Mouse (Mus musculus) left cerebral cortex, postnatal 4 days (tissue): ENCODE measurements around the gene Tmem59. TPM values are rescaled to one million over a fixed set of nuclear protein-coding genes. Genes with fewer than 3 reads are reported as not detected.
A peak's percentile ranks its signal among the peaks of the same experiment; 100 is the strongest.

Experiments
- DNase-seq: peaks from one replicate; pipeline ENCODE4 v3.0.0-alpha.2; 2022
- intact Hi-C: fragments of 180-260 bp; cut with DNase I; formaldehyde crosslinking; loops from one replicate; pipeline ENCODE4 v1.15.1; 2025
- total RNA-seq, 2 experiments: library from RNA; stranded (reverse); gene quantifications; 2 replicates each; pipeline ENCODE4 v1.2.3; 2021

Tmem59 gene
- total RNA-seq, 2 experiments from 2014 or later: 115 to 118 TPM

DNA sequence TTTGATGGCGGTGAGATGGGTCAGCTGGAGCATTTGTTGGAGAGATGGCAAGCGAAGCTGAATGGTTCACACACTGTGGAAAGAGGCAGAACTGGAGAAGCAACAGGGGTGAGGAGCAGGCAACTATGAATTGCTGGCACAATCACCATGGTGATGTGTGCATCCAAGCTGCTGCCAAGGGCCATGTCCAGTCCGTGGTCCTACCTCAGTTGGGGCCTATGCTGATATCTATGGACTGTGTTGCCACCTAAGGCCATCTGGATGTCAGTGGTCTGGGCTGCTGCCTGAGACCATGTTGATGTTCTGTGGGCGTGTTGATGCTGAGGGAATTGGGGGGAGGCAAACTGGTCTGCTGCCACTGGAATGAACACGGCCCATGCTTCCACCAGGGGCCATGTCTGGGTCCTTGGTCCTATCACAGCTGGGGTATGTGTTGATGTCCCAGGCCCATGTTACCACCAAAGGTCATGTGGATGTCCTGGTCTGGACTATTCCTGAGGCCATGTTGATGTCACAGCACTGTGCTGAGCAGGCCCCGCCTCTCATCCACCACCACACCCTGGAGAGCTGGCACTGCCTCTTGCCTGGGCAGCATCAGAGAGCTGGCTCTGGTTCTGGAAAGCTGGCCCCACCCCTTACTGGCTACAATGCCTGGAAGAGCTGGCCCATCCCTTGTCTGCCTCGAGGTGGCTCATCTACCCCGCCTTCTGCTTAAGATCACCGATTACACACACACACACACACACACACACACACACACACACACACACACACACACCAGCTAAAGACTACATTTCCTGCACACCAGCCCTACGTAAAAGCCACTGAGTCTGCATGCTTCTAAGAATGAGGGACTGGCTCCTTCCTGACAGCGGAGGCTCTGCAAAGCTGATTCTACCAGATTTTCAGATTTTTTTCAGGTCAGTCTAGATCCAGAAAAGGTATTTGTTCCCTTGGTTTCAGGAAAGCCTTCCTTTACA lies 45.3 kb downstream of the Tmem59 start:
- intact Hi-C loops: no loop called here
- DNase-seq: peak; percentile 87

DNA sequence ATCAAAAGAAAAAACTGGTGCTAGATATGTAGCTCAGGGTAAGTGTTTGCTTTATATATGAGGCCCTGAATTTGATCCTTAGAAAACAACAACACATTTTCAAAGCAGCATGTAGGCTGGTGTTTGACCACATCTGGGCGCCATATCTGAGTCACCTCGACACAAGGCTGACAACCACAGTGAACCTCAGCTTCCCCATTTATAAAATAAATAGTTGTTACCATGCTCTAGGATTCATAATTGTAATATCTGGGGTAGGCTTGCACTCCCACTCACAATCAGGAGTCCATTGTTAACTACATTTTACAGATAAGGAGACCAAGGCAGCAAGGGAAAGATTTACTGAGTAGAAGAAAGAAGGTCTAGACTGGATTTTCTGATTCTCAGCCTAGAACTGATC lies 48.1 kb downstream of the Tmem59 start:
- intact Hi-C loops: no loop called here
- no peak for DNase-seq

DNA sequence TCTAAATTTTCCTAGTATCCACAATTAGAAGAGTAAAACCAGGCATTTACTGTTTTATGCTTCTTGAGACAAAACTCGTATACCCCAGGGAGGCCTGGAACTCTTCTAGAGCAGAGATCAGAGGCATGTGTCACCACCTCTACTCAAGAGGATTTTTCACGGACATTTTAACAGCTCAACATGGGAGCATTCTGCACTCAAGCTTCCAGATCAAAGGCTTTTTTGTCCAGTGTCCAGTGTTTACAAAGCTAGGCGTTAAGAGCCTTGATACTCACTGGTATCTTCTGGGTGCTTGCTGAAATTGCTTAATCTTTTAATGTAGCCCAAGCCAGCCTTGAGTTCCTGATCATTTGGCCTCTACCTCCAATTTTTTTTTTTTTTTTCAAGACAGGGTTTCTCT lies 54.0 kb downstream of the Tmem59 start:
- intact Hi-C loops: no loop called here
- DNase-seq: no peak

DNA sequence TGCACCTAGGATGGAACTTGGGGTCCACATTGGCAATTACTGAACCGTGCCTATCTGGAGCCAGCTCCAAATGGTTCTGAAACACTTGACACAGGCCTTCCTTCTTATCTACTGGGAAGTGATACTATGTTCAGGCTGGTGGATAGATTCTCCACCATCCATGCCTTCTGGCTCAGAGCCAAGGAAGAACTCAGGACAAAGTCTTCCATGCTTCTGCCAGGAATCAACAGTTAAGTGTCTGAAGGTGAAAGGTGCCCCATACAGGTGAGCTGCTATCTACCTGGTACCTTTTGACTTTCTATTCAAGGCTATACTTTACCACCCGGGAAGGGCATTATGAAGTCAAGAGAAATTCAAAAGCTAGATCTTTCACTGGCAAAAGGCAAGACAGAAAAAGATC lies 60.1 kb downstream of the Tmem59 start:
- intact Hi-C loops: no loop called here

DNA sequence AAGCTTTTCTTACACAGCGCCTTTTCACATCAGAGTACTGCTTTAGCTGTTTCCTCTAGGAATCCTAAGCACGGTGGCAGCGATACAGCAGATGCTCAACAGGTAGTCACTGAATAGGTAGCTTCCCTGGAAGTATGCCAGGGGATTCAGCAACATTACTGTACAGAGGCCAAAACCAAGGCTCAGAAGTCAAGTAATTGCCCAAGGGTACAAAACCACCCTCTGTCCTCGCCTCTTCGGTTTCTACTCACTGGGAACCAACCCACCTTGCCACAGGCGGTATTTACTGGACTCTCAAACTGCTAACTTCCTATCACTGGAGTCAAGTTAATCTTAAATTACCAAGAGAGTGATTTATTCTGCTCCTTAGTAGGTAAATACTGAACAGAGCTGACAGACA lies 62.0 kb downstream of the Tmem59 start:
- no peak for DNase-seq
- intact Hi-C loops: loop anchor here (5.0 kb wide), 1 partner anchor 33 kb away; the partner anchor contains the start of gene Ldlrad1

More for the DNA sequence above, 60.1 kb downstream of the Tmem59 start:
- no peak for DNase-seq

DNA sequence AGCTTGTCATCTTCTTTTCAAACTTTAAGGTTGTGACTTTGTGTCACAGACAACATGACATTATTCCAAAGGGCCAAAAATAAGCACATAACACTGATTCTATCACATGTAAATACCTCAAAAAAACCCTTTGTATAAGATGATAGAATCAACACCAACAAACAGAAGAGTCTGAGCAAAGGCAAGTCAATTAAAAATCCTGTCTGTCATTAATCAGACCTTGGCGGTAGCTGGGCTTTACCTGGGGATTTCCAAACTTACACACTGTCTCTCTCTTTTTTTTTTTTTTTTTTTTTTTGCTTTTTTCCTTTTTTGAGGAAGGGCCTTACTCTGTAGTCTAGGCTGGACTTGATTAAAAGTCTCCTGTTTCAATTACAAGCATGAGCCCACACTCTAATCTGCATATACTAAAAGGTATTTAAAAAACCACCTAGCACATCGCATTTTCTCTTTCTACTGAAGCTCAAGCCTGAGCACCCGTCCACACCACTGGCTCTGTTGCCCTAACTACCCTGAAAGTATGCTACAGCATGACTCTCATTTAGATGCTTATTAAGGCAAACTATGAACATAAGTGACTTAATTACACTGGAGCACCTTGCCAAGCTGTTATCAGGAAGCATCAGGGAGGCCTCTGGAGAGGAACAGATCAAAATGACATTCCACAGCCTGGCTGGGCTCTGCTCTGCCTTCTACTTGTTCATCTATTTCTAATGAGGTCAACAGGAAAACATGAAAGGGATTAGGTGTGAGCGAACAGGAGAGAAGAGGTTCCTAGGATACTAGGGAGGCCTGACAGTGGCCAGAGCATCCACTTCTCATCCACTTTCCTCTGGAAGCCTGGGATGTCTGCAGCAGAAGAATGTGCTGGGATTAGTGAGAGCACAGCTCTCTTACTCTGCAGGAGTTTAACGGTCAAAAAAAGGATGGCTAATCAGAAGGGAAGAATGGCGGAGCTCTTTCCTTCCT lies 65.5 kb downstream of the Tmem59 start:
- DNase-seq: no peak
- intact Hi-C loops: loop anchor here (5.0 kb wide), 1 partner anchor 36 kb away; the partner anchor contains the start of gene Ldlrad1

DNA sequence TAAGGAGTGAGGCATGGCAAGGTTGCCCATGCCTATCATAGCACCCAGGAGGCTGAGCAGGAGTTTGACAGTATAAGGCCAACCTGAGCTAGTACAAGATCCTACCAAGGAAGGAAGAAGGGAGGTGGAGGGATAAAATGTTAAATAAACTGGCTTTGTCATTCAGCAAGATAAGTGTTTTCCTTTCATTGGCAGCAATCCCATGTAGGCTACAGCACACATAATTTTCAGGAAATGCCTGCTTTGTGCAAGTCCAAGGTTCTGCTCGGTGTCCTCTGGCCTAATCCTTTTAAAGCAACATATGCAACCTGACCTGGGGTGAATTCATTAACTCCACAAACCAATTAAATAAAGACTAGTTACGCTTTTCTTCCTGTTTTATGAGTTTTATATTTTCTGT lies 67.2 kb downstream of the Tmem59 start:
- intact Hi-C loops: no loop called here
- DNase-seq: no peak

DNA sequence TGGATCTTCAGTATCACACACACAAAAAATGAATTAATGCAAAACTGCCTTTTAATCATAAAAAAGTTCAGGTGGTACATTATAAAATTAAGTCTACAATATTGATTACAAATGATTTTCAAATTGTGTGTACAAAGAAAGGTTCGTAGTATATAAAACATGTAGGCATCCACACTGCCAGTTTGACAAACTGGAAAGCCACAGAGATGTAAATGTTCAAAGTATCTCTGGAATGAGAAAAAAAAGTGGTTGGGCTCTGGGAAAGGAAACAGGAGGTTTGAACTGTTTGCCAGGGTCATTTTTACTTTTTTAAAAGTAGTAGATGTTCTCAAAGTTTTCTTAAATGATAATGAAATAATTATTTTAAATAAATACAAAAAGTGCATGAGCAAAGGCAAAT lies 67.8 kb downstream of the Tmem59 start:
- DNase-seq: no peak
- intact Hi-C loops: no loop called here

DNA sequence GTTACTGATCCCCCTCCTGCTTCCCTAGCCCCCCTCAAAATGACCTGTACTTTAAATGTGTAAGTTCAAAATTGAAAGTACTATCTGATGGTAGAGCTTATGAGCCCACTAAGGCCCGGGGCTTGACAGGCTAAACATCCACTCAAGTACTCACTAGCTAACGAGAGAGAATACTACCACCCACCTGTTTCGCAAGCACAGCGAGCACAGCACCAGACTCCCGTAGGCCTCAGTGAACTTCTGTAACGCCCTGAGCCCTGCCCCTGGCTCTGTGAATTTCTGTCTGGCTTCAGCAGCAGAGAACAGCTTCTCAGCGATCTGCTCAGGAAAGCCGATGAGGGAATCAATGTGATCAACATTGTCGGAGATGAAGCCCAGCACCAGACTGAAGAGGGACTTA lies 68.9 kb downstream of the Tmem59 start:
- no peak for DNase-seq
- intact Hi-C loops: no loop called here

DNA sequence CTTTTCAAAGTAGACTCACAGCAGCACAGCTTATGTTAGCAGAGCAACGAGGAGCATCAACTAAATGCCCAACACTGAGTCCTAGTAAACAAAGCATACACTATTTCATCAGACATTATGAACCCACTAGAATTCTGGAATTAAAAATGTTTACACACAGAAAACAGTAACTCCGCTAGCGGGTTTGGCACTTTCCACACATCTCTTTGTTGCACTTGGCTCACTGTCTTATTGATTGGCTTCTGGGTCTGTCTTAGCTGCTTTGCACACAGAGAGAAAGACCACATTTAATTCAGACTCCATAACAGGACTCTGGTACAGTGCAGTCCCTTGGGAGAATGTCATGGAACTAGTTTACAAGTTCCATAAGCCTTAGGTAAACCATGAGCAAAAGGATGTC lies 69.9 kb downstream of the Tmem59 start:
- no peak for DNase-seq
- intact Hi-C loops: no loop called here

DNA sequence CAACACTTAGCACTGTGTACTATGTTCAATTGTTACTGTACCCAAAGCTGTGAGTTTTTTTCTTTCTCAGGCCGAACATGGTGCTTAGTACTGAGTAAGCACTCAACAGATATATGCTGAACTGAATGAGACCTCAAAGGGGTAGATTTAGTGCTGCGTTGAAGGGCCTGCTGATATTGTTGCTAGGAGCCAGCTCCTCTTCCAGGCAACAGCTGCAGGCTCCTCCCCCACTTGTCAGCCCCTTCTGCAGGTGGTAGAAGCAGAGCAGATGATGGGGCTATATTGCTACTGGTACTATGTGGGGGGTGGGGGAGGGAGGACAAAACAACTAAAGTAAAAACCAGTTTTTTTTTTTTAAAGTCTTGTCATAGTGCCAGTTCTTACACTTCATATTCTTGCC lies 71.3 kb downstream of the Tmem59 start:
- intact Hi-C loops: no loop called here
- no peak for DNase-seq

DNA sequence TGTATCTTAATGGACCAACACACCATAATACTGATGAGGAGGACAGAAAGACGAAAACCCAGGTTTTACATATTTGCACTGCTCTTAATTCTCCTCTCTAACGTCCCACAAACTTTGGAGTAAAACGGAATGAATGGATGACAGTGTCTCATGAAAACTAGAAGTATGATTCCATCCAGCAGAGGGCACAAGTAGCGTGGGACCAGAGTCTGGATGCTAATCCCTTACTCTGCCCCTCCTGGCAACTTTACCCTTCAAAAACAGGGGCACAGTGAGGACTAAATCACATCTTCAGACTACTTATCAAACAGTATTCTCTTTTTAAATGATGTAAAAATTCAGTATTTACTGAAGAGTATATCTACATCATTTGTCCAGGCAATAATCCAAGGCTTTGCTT lies 72.3 kb downstream of the Tmem59 start:
- intact Hi-C loops: loop anchor here (5.0 kb wide), 2 partner anchors 62 to 97 kb away; partner anchors contain the start of gene Yipf1
- peak; percentile 35 for DNase-seq

Other genes starting within 250 kb of the Tmem59 start
- 10 to 100 TPM; 65.6 to 71.2 TPM for gene Mrpl37, start 111.5 kb upstream of the Tmem59 start, total RNA-seq
- gene Cyb5rl, start 111.4 kb upstream of the Tmem59 start, total RNA-seq: 1 to 10 TPM; 5.6 to 6.9 TPM
- not detected for gene Cdcp2, start 81.5 kb upstream of the Tmem59 start, total RNA-seq
- 10 to 100 TPM; 24.4 to 27.4 TPM for gene Tceanc2, start 717 bp downstream of the Tmem59 start, total RNA-seq
- gene Ldlrad1, start 30.8 kb downstream of the Tmem59 start, total RNA-seq: not detected
- 10 to 100 TPM; 40.3 to 44.8 TPM for gene Lrrc42, start 75.1 kb downstream of the Tmem59 start, total RNA-seq
- gene Hspb11, start 75.2 kb downstream of the Tmem59 start, total RNA-seq: 10 to 100 TPM; 14.8 to 20.0 TPM
- not detected for gene Dio1, start 128.8 kb downstream of the Tmem59 start, total RNA-seq
- 10 to 100 TPM; 42.4 to 46.0 TPM for gene Yipf1, start 136.0 kb downstream of the Tmem59 start, total RNA-seq
- 10 to 100 TPM; 17.8 to 18.0 TPM for gene Ndc1, start 189.4 kb downstream of the Tmem59 start, total RNA-seq